Mouse (Mus musculus) liver, postnatal 0 days (tissue): ENCODE measurements around the gene Tmem145.

Experiments
- CTCF ChIP-seq: sonication (generic); IDR thresholded peaks from 2 replicates; pipeline ENCODE4 v1.5.1; 2016; ENCODE audit warnings: antibody characterized with exemption, low read depth
- EP300 ChIP-seq: IDR thresholded peaks from 2 replicates; pipeline ENCODE4 v1.6.1; 2016; ENCODE audit warnings: antibody characterized with exemption, low read depth, mild to moderate bottlenecking

DNA sequence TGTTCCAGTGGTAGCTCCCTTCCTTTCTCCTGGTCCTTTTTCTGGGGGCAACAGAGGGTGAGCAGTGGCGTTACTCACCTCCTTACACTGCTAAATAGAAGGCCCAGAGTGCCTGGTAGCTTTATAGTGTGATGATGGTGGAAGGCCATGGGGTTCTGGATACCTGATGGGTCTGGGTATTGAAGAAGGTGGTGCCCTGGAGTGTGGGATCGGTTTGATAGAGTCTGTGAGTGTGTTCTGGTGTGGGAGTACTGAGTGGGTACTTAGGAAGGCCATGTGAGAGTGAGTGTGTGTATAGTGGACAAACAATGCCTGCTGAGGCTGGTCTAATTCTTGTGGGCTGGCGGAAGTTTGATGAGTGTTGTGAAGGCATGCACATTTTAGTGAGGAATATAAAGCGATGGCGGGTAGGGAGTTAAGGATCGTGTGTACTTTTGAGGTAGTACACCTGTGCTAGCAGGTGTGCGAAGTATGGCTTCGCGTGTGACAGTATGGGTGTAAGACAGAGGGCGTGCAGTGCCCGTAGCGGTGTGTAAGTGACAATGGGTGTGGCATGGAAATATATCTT, 24.7 kb upstream of the Tmem145 start:
- TF ChIP-seq CTCF, result peak; percentile 18; the same call in 1 of the 2 replicates
- TF ChIP-seq EP300, result no peak
